Mouse (Mus musculus): ENCODE measurements around the gene Lrrc4b.

DNA sequence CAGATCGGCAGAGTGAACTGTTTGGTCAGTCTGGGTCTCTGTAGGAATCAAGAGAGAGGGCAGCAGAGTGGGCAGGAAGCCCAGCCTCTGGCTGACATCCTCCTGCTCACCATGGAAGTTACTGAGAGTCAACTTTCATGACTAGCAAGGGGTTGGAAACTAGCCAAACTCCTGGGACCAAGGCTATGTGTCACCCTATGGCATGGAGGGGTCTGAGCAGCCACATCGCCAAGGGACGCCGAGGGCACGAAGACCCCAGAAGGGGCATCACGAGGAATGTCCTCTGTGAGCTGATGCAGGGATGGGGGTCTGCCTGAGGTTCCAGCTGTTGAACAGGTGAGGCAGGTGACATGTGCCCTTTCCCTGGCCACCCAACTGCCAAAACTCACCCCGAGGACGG lies 59.7 kb downstream of the Lrrc4b start:
- TF ChIP-seq CTCF (IDR thresholded peaks at IDR 0.05; ENCODE audit: extremely low read depth, insufficient read depth, insufficient read length, insufficient replicate concordance) (no peak), POLR2A (IDR thresholded peaks at IDR 0.05; ENCODE audit: low read depth, low read length) (no peak)

Data from spleen, adult 2 months (tissue).